Mouse (Mus musculus): Measurements from ENCODE around the gene Arhgef3. TPM values are rescaled to one million over a fixed set of nuclear protein-coding genes. Genes with fewer than 3 reads are reported as not detected.
"Not testable (repeated sequence)": the region's sequence is repeated elsewhere in the genome, so short reads cannot be mapped to it uniquely, and the experiment has no call there.

Arhgef3 gene
- total and polyA plus RNA-seq, 2 experiments from 2014 or later, result 12.3 to 17.7 TPM

DNA sequence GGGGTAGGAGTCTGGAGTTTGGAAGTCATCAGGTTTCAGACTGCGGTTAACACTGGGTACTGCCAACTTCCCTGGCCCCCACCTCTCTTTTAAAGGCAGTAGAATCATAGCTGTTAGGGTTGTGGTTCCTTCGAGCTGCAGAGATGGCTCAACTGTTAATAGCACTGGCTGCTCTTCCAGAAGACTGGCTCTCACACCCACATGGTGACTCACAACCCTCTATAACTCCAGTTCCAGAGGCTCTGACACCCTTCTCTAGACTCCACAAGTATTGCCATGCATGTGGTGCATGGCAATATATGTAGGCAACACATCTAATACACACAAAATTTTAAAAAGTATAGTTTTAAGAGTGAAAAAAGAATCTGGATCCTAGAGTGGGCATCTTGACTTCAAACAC lies 128.1 kb downstream of the Arhgef3 start:
- no peak for TF ChIP-seq CTCF (IDR thresholded peaks at IDR 0.05; ENCODE audit: low read depth)

DNA sequence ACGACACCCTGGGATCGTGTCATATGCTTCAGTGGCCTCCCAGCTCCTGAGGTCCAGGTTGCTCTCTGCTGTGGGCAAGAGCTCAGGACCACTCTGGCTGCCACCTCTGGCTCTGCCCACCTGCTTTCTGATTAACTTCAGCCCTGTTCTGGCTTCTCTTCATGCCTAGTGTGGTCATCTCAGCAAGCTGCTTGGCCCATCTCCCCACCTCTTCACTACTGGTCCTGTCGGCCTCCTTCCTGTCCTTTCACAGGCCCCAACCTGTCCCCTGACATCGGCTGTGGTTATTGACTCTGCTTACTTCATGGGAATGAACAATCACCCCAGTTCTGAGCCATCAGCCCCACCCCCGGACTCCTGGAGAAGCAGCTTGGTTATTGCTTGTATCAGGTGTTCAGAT lies 128.9 kb downstream of the Arhgef3 start:
- Histone ChIP-seq H3K4me1 (ENCODE audit: insufficient read depth) (no peaks in the 10 kb centered on the region), H3K4me2 (ENCODE audit: low read depth) (no peak overlapping the region), H3K9ac (no peak overlapping the region), H3K36me3 (ENCODE audit: insufficient read depth) (no peaks in the 10 kb centered on the region), H3K4me3 (ENCODE audit: low read depth, low read length) (no peak overlapping the region), H3K27me3 (ENCODE audit: insufficient read depth, low read length) (no peaks in the 10 kb centered on the region), H3K9me3 (ENCODE audit: low read length) (no peaks in the 10 kb centered on the region), H3K27ac (ENCODE audit: low read depth, low read length) (no peak overlapping the region)
- WGBS, result 87% methylated on average over 5 of the region's 5 CpGs
- TF ChIP-seq CTCF (IDR thresholded peaks at IDR 0.05; ENCODE audit: low read depth), result no peak
- ATAC-seq, result no peak
- DNase-seq, result no peak

More for the DNA sequence above, 128.1 kb downstream of the Arhgef3 start:
- 83% methylated on average over 2 of the region's 2 CpGs for WGBS
- Histone ChIP-seq H3K36me3 (ENCODE audit: insufficient read depth) (no peaks in the 10 kb centered on the region), H3K4me3 (ENCODE audit: low read depth, low read length) (no peak overlapping the region), H3K4me2 (ENCODE audit: low read depth) (no peak overlapping the region), H3K9ac (no peak overlapping the region), H3K4me1 (ENCODE audit: insufficient read depth) (no peaks in the 10 kb centered on the region), H3K27me3 (ENCODE audit: insufficient read depth, low read length) (no peaks in the 10 kb centered on the region), H3K9me3 (ENCODE audit: low read length) (no peaks in the 10 kb centered on the region), H3K27ac (ENCODE audit: low read depth, low read length) (no peak overlapping the region)
- no peak for ATAC-seq
- DNase-seq, result no peak

DNA sequence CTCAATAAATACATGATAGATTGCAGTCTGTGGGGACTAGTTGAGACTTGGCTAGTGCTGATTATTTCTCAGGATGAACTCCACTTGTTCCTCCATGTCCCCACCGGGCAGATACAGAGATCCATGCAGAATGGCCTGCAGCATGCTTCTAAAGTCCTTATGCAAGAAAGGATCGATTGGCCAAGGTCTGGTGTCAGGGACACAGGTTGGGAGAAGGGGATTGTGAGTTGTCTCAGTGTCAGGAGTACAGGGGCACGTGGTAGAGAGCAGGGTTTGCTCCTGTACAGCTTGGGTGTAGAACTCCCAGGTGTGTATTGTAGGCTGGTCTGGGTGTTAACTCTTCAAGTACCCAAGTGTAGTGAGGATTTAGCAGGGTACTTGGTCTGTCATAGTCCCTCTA lies 130.2 kb downstream of the Arhgef3 start:
- no peak overlapping the region for H3K4me2 ChIP-seq (ENCODE audit: low read depth)
- H3K4me1 ChIP-seq (ENCODE audit: insufficient read depth), result no peaks in the 10 kb centered on the region
- no peak for ATAC-seq
- no peak for TF ChIP-seq CTCF (IDR thresholded peaks at IDR 0.05; ENCODE audit: low read depth)
- H3K9ac ChIP-seq, result no peak overlapping the region
- DNase-seq, result no peak
- H3K9me3 ChIP-seq (ENCODE audit: low read length), result no peaks in the 10 kb centered on the region
- no peak overlapping the region for H3K4me3 ChIP-seq (ENCODE audit: low read depth, low read length)
- 74% methylated on average over 3 of the region's 3 CpGs for WGBS
- H3K36me3 ChIP-seq (ENCODE audit: insufficient read depth), result no peaks in the 10 kb centered on the region
- H3K27me3 ChIP-seq (ENCODE audit: insufficient read depth, low read length), result no peaks in the 10 kb centered on the region
- H3K27ac ChIP-seq (ENCODE audit: low read depth, low read length), result no peak overlapping the region

DNA sequence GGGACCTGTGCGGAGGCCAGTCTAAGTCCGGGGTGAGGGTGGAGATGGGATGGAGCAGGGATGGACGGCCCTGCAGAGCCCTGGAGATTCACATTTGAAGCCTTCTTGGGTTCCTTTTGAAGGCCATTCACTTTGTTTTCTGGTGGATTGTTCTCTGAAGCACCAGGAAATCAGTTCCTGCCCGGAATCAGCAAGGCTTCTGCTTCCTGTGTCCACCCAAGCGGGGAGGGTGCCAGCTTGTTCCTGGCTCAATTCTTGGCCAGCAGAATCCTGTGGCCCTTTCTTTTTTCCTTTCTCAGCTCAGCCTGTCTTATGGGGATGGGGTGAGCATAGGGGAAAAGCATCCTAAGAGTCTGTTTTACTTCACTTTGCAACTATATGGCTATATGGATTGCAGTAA lies 131.7 kb downstream of the Arhgef3 start:
- no peaks in the 10 kb centered on the region for H3K4me1 ChIP-seq (ENCODE audit: insufficient read depth)
- no peaks in the 10 kb centered on the region for H3K9me3 ChIP-seq (ENCODE audit: low read length)
- H3K4me2 ChIP-seq (ENCODE audit: low read depth), result no peak overlapping the region
- H3K4me3 ChIP-seq (ENCODE audit: low read depth, low read length), result no peak overlapping the region
- no peaks in the 10 kb centered on the region for H3K36me3 ChIP-seq (ENCODE audit: insufficient read depth)
- no peak for TF ChIP-seq CTCF (IDR thresholded peaks at IDR 0.05; ENCODE audit: low read depth)
- H3K9ac ChIP-seq, result no peak overlapping the region
- WGBS, result 86% methylated on average over 5 of the region's 5 CpGs
- DNase-seq (no peak), ATAC-seq (no peak)
- H3K27ac ChIP-seq (ENCODE audit: low read depth, low read length), result no peak overlapping the region
- no peaks in the 10 kb centered on the region for H3K27me3 ChIP-seq (ENCODE audit: insufficient read depth, low read length)

DNA sequence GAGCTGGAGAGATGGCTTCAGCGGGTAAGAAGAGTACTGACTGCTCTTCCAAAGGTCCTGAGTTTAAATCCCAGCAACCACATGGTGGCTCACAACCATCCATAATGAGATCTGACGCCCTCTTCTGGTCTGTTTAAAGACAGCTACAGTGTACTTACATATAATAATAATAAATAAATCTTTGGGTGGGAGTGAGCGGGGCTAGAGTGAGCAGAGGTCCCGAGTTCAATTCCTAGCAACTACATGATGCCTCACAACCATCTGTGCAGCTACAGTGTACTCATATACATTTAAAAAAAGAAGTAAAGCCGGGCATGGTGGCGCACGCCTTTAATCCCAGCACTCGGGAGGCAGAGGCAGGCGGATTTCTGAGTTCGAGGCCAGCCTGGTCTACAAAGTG lies 132.2 kb downstream of the Arhgef3 start:
- H3K9ac ChIP-seq; H3K4me1 ChIP-seq (ENCODE audit: insufficient read depth); H3K9me3 ChIP-seq (ENCODE audit: low read length); H3K4me2 ChIP-seq (ENCODE audit: low read depth); H3K36me3 ChIP-seq (ENCODE audit: insufficient read depth); ATAC-seq; H3K27me3 ChIP-seq (ENCODE audit: insufficient read depth, low read length); DNase-seq; H3K27ac ChIP-seq (ENCODE audit: low read depth, low read length); H3K4me3 ChIP-seq (ENCODE audit: low read depth, low read length): not testable (repeated sequence)
- 92% methylated on average over 10 of the region's 10 CpGs for WGBS

DNA sequence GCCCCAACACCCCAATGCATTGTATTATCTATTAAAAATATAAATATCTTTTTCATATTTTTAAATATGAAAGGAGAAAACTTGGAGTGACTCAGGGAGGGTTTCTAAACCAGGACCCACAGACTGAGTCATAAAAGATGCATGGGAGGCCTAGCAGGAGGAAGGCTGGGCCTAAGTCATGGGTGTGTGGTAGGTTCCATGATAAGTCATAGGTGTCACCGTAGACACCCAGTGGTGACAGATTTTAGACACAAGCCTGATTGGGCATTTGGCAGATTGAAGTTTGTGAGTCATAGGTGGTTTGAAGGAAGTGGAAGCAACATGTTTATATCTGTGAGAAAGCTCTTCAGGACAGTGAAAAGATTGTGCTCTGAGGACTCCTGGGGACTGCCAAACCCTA lies 134.4 kb downstream of the Arhgef3 start:
- ATAC-seq (no peak), DNase-seq (no peak)
- Histone ChIP-seq H3K4me3 (ENCODE audit: low read depth, low read length) (no peak overlapping the region), H3K9me3 (ENCODE audit: low read length) (no peaks in the 10 kb centered on the region), H3K4me2 (ENCODE audit: low read depth) (no peak overlapping the region), H3K36me3 (ENCODE audit: insufficient read depth) (no peaks in the 10 kb centered on the region), H3K27ac (ENCODE audit: low read depth, low read length) (no peak overlapping the region), H3K4me1 (ENCODE audit: insufficient read depth) (no peaks in the 10 kb centered on the region), H3K27me3 (ENCODE audit: insufficient read depth, low read length) (no peaks in the 10 kb centered on the region), H3K9ac (no peak overlapping the region)
- TF ChIP-seq CTCF (IDR thresholded peaks at IDR 0.05; ENCODE audit: low read depth), result no peak
- 91% methylated on average over 1 of the region's 1 CpGs for WGBS

DNA sequence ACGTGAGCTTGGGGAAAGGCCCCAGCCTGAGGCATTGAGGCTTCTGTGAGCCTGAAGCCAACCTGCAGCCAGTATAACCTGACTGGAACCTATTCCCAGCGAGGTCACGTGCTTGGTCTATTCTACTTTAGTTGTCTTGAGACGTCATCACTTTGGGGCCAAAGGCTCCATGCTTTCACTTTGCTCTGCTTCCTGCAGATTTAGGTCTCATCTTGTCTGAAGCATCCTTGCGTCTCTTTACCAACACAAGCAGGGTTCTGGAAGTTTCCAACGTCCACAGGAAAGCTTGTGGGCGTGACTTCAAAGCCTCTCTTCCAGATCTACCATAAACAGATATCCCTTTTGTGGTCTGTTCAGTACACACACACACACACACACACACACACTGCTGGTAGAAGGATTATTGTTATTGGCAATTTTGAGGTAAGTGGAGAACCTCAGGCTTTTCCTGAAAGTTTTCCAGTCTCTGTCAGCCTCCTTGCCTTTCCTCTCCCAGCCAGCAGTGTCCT lies 135.6 kb downstream of the Arhgef3 start:
- no peaks in the 10 kb centered on the region for H3K4me1 ChIP-seq (ENCODE audit: insufficient read depth)
- no peaks in the 10 kb centered on the region for H3K27me3 ChIP-seq (ENCODE audit: insufficient read depth, low read length)
- no peak overlapping the region for H3K4me2 ChIP-seq (ENCODE audit: low read depth)
- WGBS, result 85% methylated on average over 7 of the region's 7 CpGs
- H3K27ac ChIP-seq (ENCODE audit: low read depth, low read length), result no peak overlapping the region
- DNase-seq, result no peak
- no peak overlapping the region for H3K9ac ChIP-seq
- H3K9me3 ChIP-seq (ENCODE audit: low read length), result no peaks in the 10 kb centered on the region
- no peaks in the 10 kb centered on the region for H3K36me3 ChIP-seq (ENCODE audit: insufficient read depth)
- no peak for TF ChIP-seq CTCF (IDR thresholded peaks at IDR 0.05; ENCODE audit: low read depth)
- no peak for ATAC-seq
- H3K4me3 ChIP-seq (ENCODE audit: low read depth, low read length), result no peak overlapping the region

DNA sequence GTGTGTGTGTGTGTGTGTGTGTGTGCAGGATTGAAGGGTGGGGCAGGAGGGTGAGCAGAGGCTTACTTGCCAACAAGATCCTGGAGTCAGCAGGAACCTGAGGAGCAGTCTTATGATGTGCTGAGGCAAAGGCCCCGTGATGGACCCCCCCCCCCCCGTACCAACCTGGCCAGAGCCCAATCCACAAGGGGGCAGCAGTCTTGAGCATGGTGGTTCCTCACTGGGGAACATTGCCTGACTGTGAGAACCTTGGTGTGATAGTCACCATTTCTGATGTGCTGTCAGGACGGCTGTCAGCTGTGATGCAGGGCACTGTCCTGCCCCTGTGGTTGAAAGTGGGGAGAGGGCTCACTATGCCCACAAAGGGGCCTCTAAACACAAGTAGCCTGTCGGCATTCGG lies 138.7 kb downstream of the Arhgef3 start:
- H3K4me2 ChIP-seq (ENCODE audit: low read depth), result no peak overlapping the region
- WGBS, result 89% methylated on average over 5 of the region's 5 CpGs
- H3K9ac ChIP-seq, result no peak overlapping the region
- no peak overlapping the region for H3K27ac ChIP-seq (ENCODE audit: low read depth, low read length)
- H3K27me3 ChIP-seq (ENCODE audit: insufficient read depth, low read length), result no peaks in the 10 kb centered on the region
- no peak for TF ChIP-seq CTCF (IDR thresholded peaks at IDR 0.05; ENCODE audit: low read depth)
- H3K36me3 ChIP-seq (ENCODE audit: insufficient read depth), result no peaks in the 10 kb centered on the region
- DNase-seq (no peak), ATAC-seq (no peak)
- no peak overlapping the region for H3K4me3 ChIP-seq (ENCODE audit: low read depth, low read length)
- H3K4me1 ChIP-seq (ENCODE audit: insufficient read depth), result no peaks in the 10 kb centered on the region
- no peaks in the 10 kb centered on the region for H3K9me3 ChIP-seq (ENCODE audit: low read length)

Measured in forebrain, postnatal 0 days (tissue).